In the genomic region with DNA sequence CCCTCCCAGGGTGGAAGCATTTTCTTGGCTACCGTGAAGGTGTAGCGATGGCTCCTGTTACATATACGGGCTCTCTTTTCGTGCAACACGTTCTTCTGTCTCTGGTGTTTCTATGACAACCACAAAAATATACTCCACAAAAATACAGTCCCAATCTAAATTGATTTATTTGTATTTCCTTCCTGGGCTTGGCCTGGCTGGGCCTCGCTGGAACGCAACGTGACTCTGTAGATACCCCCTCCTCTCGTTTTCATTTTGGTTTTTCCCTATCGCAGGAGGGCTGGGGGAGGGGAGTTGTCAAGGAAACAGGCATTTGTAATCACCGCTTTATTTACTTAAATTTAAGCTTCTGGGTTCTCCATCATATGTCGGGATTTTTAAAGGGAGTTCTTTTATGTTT, we compare ENCODE assay signal across 8 mouse cellular contexts. TPM values are rescaled to one million over a fixed set of nuclear protein-coding genes. Genes with fewer than 3 reads are reported as not detected.
DNase-seq lines count a peak whose midpoint lies in the region; ATAC-seq and TF ChIP-seq lines count a peak whose summit lies in the region.

No protein-coding gene starts in this region.

- no peaks in the 10 kb centered on the region for H3K27me3 ChIP-seq in spleen, adult 2 months (ENCODE audit: control insufficient read depth, insufficient read depth, low read length)

- H3K4me1 ChIP-seq in spleen, adult 2 months (ENCODE audit: control insufficient read depth, insufficient read depth, insufficient read length): no peaks in the 10 kb centered on the region; the same call in 1 of the 2 replicates

- no peak for TF ChIP-seq POLR2A in spleen, adult 2 months (IDR thresholded peaks at IDR 0.05; ENCODE audit: low read depth, low read length)

- peak in 1 of 2 experiments; percentile 41 for DNase-seq in spleen, adult 2 months (ENCODE audit: low read depth in 1 of 2, low spot score in 2 of 2)
- DNase-seq in spleen, adult 18-20 months: no peak
- DNase-seq in cerebellum, postnatal 10 days: peak; percentile 86 to 88
- DNase-seq in kidney, adult 8-10 months: peak; percentile 11 to 16
- peak; percentile 57 for DNase-seq in liver
- peak; percentile 56 for DNase-seq in neural tube, embryonic 10.5 days (ENCODE audit: extremely low spot score, low spot score)
- DNase-seq in thymus, postnatal 36 days: peak; percentile 24 to 28

- peak overlapping the region; percentile 70 for H3K4me3 ChIP-seq in spleen, adult 2 months (ENCODE audit: extremely low read depth, insufficient read depth, insufficient read length)

- no peak for TF ChIP-seq CTCF in spleen, adult 2 months (IDR thresholded peaks at IDR 0.05; ENCODE audit: extremely low read depth, insufficient read depth, insufficient read length, insufficient replicate concordance)

- no peak overlapping the region; the same call in 1 of the 2 replicates for H3K27ac ChIP-seq in spleen, adult 2 months (ENCODE audit: insufficient read depth, low read length)

- WGBS in spleen, adult 2 months: 3% methylated on average over 12 of the region's 12 CpGs

- no peaks in the 10 kb centered on the region for H3K36me3 ChIP-seq in spleen, adult 2 months (ENCODE audit: control insufficient read depth, insufficient read depth, low read length)

- peak; percentile 23; the same call in 1 of the 2 replicates for ATAC-seq in granulocyte monocyte progenitor cell, adult 5-6 weeks (replicated peaks; ENCODE audit: poor library complexity, severe bottlenecking)

RNA-seq across cellular contexts. Expression of gene Agpat4, which starts 1.2 kb away (rescaled TPM):
- 14.4 and 16.1 TPM in 2 replicates for polyA plus RNA-seq in spleen, adult 2 months (2012; rRNA removed)
- total RNA-seq in granulocyte monocyte progenitor cell, adult 5-6 weeks (2014; fragmentation: Nextera tagmentation): 1.5 and 4.9 TPM in 2 replicates
- total RNA-seq in granulocyte monocyte progenitor cell, adult 5-6 weeks (2017): 0.46 and 1.0 TPM in 2 replicates

Comparison
In these comparisons a context has a peak if more than half of its experiments do, and no peak if none do; other contexts are left out.
1. DNase-seq: peak in cerebellum, postnatal 10 days (2 of 2), kidney, adult 8-10 months (2 of 2), liver (single experiment), neural tube, embryonic 10.5 days (single experiment) and thymus, postnatal 36 days (2 of 2); none in spleen, adult 18-20 months (0 of 2).